Mouse (Mus musculus): ENCODE measurements at regions not wholly inside any gene's neighbourhood (a gene's known extent, or its start where the extent isn't known, plus 50 kb on each side); places are given as distances from the start of the nearest gene placed in this dataset.

GRCm38 (mm10) chr1:154053641-154054040 lies 147.3 kb upstream of the Zfp648 start:
- no peak for TF ChIP-seq POLR2A (IDR thresholded peaks at IDR 0.05; ENCODE audit: low read depth, low read length)
- no peak for TF ChIP-seq CTCF (IDR thresholded peaks at IDR 0.05; ENCODE audit: extremely low read depth, insufficient read length, insufficient replicate concordance, low read depth, low read length)

All from small intestine, adult 2 months (tissue).